Mouse (Mus musculus) Muller cell, postnatal 12 days (primary cell): ENCODE data around the gene Nampt.

Experiments
- DNase-seq: peaks from one replicate; pipeline ENCODE4 v3.0.0-alpha.2; 2015; ENCODE audit errors: inconsistent ontology term

Nampt gene

GRCm38 (mm10) chr12:32897199-32898120, 78.1 kb downstream of the Nampt start:
- DNase-seq: peak; percentile 49

- DNase-seq: no peak
Measured at GRCm38 (mm10) chr12:32901005-32901404, 81.7 kb downstream of the Nampt start.
